Mouse (Mus musculus): Measurements from ENCODE around the gene Tedc1.

- no peak for TF ChIP-seq CTCF (IDR thresholded peaks at IDR 0.05)
- TF ChIP-seq POLR2A (IDR thresholded peaks at IDR 0.05; ENCODE audit: insufficient read depth, low read depth, low read length): no peak
- TF ChIP-seq EP300 (IDR thresholded peaks at IDR 0.05; ENCODE audit: insufficient read depth, low read depth, low read length): no peak
Observed at GRCm38 (mm10) chr12:113193423-113193822, 37.2 kb downstream of the Tedc1 start.

Measured in heart, adult 2 months (tissue).